Mouse (Mus musculus): ENCODE measurements around the gene Mast3. TPM values are rescaled to one million over a fixed set of nuclear protein-coding genes. Genes with fewer than 3 reads are reported as not detected.

Gene Mast3
- total RNA-seq, 2 experiments from 2014 or later, result 2.4 to 3.4 TPM

DNA sequence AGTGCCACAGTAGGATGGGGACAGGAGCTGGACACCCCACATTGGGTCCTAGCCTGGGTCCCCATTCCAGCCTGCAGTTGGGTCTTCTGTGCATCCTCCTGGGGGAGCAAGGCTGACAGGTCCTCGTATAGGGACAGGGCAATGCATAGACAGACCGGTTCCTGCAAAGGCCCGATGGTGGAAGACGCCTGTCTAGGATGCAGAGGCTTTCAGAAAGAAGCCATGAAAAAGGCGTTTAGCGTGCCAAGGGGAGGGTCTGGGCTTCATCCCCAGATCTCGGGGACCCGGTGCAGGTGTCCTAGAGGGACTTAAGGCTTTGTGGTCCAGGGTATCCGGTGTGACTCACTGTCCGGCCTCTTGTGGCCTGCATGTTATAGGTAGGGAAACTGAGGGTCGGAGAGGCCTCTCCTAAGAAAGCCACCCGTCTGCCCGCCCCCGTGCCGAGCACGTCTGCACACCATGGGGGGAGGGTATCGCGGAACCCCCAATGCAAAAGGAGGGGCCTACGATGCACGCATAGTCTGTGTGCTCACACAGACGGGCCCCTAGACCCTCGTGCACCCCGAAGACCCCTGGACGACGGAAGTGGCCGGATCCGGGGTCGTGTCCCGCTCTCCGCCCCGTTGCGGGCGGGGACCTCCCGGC is 28.9 kb downstream of the Mast3 start:
- DNase-seq, result peak; percentile 32

DNA sequence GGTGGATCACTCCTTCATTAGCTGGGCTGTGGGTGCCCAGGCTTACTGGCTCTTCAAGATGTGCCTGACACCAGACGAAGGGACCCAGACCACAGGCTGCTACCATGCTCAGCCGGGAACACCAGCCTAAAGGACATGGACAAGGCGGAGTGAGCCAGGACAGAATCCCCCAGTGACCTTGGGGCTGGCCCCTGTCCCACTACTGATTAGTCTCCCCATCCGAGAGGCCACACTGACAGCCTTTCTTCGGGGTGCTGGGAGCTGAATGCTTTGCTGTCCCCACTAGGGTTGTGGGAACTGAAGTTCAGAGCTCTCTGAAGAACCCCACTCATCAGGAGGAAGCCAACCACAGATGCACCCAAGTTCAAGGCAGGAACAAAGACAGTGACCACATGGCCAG is 29.6 kb downstream of the Mast3 start:
- peak; percentile 48 for DNase-seq

DNA sequence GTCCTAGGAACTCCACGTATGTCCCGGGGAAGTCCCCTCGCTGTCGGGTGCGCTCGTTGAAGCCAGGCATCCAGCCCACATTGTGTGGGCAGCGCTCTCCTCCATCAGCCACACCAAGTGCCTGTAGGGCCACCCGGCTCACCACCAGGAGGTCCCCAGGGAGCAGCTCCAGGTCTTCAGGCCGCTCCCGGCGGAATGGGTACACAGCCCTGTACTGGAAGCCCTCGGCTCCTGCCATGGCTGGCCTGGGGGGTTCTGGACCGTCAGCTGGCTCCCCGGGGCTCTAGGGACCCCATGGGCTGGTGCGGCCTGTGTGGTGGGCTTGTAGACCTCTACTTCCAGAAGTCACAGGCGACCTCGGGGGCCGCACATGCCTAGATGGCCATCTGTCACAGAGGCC is 30.1 kb downstream of the Mast3 start:
- peak; percentile 26 for DNase-seq

DNA sequence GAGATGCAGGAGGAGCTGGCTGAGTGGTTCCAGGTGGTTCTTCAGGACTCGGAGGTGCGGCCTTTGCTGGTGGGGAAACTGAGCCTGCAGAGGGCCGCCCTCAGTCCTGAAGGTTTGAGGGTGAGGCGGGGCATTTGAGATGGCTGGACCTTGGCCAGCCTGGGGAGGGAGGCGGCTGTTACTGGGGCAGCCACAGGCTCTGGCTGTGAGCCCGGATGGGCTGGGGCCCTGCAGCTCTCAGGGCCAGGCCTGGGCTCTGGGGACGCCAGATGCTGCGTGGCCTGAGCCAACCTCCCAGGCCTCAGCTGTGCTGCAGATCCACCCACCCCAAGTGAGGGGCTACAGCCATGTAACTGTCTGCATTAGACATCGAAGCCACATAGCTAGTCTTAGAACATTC is 31.0 kb downstream of the Mast3 start:
- peak; percentile 94 for DNase-seq

DNA sequence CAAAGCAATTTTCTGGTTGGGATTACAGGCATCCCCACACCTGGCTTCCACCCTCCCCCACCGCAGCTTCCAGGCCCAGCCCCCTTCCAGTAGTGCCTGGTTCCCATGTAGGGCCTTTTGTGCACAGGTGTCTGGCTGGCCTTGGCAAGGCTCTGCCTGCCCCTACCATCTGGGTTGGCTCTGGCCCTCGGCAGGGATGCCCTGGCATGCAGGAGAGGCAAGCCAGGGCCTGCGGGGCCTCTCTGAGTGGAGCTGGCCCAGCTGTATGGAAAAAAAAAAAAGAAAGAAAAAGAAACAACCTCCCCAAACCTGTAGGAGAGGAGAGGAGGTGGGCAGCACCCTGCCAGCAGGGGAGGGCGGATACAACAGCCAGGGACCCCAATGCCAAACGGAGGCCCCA is 31.4 kb downstream of the Mast3 start:
- DNase-seq, result no peak

DNA sequence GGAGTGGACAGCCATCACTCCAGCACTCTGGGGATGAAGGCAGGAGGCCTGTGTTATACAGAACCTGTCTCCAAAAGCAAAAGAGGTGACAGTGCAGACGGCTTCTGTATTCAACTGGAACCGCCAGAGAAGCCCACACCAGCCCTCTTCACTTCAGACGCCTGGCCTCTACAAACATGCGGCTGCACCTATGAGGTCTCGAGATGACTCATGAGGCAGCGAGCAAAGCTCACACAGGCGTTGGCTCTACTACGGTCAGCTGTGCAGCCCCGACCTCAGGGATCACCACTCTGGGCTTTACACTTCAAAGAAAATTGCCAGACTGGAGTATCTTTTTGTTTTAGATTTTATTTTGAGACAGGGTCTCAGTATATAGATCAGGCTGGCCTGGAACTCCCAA is 32.0 kb downstream of the Mast3 start:
- peak; percentile 22 for DNase-seq

DNA sequence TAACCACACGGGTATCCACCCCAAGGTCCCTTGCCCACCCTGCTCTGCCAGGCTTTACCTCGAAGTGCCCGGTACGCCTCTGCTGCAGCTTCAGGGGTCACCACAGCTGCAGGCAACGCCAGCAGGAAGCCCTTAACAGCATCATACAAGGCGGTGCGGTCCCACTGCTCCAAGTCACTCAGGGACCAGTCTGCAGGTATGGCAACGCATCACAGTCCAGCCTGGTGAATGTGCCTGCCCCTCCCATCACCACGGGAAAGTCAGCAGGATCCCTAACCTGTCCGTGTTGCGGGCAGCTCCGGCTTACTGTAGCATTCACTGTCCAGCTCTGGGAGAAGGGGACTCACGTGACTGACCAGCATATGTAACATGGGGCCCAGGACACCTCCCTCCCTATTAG is 32.8 kb downstream of the Mast3 start:
- no peak for DNase-seq

DNA sequence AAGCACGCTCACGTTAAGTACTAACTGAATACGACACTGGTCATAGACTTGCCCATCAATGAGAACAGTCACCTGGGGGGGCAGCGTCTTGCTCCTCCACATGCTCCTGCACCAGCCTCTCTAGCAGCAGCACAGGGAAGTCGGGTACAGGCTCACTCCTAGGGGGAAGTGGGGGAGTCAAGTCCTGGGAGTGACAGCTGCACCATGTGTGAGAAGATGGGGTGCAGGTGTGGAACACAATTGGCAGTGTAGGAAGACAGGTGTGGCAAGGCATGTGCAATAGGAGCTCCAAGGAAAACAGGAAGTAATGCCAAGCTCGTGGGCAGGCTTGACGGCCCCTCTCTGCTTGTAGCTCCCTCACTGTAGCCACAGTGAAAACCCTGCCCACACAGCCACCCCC is 33.6 kb downstream of the Mast3 start:
- DNase-seq, result no peak

DNA sequence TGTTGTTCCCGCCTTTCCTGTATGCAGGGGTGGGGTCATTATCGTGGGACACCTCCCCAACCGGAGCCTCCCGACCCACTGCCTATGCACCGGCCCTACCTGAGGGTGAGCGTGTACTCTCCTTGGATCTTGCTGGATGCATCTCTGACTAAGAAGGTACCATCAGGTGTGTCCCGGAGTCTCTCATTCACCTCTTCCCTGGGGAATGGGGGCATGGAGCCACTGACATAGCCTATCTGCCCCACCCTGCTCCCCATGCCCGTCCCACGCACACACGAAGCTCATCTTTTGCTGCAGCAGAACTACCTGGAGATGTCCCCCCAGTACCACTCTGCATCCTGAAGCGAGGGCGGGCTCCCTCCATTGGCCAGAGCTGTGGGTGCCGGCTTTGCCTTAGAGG is 34.1 kb downstream of the Mast3 start:
- no peak for DNase-seq

DNA sequence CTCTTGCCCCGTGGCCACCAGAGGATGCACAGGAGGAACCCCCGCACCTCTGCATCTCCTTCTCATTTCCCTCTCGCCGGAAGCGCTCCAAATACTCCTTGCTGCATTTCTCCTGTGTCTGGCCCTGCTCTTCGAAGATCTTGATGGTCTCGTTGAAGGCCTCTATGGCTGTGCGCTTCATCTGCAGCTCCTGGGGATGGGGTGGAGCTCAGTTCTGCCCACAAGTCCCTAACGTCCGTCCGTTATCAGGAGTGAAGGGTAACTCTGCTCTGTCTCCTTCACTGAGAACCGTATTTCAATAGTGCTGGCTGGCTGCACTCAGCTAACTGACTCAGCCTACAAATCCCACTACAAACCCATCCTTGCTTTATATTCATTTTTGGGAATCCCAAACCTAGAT is 35.0 kb downstream of the Mast3 start:
- DNase-seq, result no peak

DNA sequence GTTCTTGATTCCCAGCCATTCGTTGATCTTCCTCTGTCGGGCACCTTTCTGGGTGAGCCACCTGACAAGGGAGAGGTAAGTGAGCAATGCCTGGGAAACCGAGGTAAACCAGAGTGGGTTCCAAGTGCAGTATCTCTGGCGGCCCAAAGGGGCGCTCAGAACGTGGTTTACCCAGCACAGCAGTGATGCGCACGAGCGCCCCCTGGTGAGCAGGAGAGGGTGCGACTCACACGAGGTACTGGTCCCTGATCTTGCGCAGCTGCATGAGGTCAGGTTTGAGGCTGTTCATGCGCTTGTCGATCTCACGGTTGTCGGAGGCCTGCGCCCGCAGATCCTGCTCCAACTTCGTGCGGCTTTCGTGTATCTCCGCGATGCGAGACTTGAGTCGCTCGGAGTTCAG is 35.5 kb downstream of the Mast3 start:
- peak; percentile 87 for DNase-seq

DNA sequence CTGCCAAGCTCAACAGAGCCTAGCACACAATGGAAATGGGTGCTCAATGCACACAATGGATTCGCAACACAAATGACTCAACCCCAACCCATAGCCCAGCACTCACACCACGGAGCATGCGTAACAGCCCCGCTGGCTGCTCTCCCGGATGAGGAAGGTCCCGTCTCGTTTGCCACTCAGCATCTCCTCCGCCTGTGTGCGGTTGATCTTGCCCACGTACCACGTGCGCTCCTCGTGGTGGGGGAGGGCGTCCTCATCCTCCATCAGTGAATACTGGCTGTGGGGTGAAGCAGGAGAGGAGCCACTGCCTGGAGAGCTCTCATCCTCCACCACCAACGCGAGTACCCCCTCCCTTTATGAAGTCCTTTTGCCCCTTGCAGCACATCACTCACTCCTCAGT is 35.9 kb downstream of the Mast3 start:
- DNase-seq, result no peak

DNA sequence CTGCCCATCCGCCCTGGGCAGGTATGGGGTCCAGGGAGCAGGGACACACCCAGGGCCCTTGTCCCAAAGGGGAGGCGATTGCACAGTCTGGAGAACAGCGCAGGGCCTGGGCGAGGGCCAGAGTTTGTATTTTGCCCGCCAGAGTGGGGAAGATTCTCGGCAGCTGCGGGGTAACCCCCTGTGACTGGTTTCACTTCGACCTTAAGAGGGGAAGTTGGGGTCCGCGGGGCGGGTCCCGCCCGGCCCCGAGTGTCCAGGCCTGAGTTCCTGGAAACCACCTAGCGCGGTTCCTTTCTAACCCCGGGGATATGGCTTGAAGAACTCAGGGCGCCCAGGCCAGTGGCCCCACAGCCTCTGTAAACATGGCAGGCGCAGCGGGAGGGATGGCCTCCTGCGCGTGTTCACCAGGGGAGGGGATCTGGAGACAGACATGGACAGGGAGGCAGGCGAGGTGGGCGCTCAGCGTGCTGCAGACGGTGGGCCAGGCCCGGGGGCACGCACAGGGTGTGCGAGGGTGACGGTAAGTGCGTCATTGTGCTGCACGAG is 36.5 kb downstream of the Mast3 start:
- DNase-seq, result no peak

DNA sequence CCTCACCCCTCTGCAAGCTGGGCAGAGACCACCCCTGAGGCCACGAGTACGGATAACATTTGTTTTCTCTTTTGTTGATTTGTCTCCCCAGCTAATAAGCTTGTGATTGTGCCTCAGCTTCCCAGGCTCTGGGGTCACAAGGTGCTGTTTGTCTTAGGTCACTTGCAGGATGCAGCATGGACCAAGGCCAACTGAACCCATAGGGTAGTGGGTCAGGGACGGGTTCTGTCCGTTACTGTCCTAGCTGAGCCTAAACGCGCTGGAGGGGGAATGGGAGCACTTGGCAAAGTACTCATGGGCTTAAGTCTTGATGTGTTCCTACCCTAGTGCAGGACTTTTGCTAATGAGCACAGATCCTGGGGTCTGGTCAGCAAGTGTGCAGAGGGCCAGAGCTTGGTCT is 37.4 kb downstream of the Mast3 start:
- DNase-seq, result no peak

DNA sequence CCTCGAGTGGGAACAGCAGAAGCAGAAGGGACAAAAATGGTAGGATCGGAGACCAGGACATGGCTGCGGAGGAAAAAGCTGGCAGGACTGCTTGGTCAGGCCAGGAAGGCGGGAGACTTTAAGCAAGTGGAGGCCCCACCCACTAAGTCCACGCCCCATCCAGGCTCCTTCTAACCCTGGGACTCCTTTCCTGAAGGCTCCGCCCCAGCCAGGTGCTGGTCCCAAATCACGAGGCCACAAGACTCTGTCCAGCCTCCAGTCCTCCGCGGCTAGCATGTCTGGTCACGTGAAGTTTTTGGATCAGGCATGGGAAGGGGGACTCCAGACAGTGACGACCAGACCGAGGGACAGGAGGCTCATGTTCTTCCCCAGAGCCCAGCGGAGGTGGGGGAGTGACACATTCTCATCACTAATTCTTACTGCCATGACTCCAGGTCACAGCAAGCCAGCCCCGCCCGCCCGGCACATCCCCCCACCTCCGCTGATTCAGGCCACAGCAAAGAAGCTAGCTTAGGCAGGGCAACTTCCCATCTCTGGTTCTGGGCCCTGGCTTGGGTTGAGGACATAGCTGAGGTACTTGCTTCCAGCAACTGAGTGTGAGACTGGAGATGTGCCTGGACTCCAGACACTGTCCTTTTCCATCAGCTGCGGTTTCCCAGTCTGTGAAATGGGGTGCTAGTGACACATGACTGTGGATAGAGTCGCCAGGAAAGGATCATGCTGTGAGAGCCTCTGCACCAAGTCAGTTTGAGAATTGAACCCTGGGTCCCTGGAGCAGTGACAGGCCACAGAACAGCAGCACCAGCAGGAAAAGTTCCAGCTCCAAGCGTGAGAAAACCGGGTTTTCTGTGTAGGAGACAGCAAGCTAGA is 38.0 kb downstream of the Mast3 start:
- DNase-seq, result peak; percentile 79

DNA sequence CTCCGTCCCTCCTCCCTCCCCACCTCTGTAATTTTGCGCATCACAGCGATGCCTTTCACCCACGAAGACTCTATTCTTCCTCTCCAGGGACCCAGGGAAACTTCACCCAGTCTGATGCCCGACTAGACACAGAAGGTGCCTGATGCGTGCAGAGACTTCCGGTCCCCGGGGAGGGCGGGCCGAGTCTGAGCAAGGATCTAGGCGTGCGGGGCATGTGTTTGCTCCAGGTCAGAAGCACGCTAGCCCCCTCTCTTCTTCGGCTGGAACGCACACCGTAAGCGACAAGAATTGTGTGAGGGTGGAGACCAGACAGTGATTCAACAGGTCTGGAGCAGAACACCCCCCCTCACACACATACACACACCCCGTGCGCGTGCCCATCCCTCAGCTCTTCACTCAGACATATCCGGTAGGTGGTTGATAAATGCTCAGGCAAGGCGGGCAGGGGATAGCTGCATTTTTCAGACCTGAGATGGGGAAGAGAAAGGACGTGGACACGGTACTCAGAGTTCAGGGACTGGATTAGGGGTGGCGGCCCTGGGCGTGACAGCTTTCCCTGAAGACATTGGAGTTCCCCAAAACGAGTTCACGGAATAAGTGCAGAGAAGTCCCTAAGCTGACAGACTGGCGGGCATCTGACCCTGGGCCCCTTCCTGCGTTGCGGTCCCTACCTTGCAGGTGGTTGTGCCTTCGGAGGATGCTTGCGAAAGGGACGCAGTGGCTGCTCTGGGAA is 38.9 kb downstream of the Mast3 start:
- no peak for DNase-seq

DNA sequence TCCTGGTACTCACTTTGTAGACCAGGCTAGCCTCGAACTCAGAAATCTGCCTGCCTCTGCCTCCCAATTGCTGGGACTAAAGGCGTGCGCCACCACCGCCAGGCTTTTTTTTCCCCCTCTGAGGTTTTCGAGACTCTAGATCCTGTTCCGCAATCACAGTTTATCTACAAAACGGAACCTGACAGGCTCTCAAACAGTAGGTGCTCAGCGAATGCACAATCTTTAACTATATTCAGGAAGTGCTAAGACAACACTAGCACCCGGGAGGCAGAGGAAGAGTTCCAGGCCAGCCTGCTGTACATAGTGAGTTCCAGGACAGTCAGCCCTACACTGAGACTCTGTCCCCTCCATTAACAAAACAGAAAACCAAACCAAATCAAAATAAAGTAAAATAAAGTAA is 39.5 kb downstream of the Mast3 start:
- DNase-seq, result no peak

DNA sequence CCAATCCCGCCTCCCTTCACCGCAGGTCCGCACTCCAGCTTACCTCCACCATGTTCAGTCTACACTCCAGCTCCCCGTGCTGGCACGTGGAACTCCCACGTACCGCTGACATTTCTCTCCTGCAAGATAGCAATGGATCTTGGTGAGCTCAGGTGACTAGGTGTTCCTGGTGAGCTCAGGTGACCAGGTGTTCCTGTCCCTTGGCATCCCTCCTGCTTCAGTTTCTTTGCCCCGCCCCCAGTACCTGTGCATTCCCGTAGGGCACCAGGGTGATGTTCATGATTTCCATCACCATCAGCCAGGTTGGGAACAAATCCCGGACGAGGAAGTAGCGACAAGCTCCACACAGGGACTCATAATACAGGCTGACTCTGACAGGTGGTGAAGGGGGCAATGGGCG is 40.2 kb downstream of the Mast3 start:
- DNase-seq, result no peak

DNA sequence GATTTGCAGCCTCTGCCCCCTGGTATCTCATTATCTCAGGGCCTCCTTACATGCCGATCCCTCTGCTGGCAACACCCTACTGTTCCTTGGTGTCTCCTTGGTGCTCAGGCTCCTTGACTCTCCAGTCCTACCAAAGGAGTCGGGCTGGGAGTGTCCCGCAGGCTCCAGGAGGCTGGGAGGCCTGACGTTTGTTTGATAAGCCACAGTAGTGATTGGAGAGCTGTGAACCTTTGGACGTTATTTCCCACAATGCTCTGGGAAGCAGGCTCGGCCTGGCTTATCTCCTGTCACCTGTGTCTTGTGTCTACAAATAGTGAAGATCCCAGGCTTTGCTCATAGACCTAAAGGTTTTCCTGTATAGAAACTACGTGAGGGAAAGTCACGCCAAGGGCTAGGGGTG is 40.8 kb downstream of the Mast3 start:
- DNase-seq, result no peak

DNA sequence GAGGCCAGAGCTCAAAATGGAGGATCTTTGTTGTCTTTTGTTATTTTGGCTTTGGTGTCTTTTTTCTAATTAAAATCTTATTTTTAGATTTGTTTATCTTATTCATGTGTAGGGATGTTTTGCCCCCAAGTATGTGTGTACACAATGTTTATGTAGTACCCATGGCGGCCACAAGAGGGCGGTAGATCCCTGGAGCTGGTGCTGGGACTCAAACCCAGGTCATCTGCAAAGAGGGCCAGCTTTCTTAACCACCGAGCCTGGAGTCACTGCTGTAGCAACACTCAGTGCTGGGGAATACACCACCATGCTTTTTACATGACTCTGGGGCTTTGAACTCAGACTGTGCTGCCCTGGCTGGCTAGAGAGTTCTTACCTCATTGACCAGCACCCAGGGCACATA is 41.5 kb downstream of the Mast3 start:
- DNase-seq, result peak; percentile 41

DNA sequence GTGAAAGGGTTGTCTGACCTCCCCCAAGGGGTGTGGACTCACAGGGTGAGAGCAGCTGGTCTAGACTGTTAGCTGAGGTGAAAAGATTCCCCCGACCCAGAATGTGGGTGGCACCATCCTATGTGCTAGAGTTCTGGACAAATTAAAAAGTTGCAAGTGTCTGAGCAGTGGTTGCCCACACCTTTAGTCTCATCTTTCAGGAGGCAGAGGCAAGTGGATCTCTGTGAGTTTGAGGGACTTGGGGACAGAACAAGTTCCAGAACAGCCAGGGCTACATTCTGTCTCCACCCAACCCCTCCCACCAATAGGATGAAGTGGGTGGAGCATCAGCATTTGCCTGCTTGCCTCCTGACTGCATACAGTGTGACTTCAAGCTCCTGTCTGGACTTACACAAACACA is 42.7 kb downstream of the Mast3 start:
- peak; percentile 31 for DNase-seq

DNA sequence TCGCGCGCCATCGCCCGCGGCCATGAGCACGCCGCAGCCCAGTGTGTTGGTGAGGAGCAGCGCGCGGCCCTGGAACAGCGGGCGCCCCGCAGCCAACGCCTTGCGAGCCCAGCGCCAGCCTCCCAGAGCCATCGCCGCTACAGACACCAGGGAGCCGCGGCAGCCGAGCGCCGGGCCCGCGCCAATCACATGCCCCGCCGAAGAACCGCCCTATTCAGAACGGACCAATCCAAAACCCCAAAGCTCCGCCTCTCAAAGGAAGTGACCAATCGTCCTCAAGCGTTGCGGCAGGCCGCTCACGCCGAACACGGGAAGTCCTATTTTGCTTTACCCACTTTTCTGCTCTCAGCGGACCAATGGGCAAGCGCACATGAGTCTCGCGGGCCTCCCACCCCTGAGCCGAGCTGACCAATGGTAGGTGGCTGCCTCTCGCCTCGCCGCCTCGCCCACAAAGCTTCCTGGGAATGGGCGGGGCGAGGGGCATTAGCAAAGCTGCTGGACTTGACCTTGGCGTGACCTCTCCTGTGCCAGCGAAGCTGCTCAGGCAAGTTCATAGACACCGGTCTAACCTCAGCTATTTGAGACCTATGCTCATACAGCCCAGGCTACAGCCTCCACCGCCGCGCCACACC is 44.0 kb downstream of the Mast3 start, which contains the start of gene Mpv17l2:
TSS of gene Mpv17l2 (minus strand) at position 172 of the 632 bp plus-strand sequence.
- DNase-seq, result peak; percentile 98

Data from gastrocnemius, postnatal 25 days (tissue).